ENCODE assay signal across 27 mouse cellular contexts in the genomic region with DNA sequence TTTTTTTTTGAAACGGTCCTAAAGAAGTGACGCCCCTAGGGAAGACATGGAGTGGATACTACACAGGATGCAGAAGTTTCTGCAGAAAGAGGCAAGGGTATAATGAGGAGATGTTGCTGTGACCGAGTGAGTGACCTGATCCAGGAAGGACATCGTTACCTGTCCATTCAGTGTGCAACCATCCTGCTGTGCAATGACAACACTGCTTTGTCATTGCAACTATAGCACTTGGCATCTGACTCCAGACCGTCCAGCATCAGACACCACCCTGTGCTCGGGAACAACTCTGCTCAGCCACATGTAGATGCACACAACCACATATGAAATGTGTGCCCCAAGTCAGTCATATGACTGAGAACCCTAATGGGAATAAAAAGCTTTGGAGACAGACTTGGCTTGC.
"Had no signal": no experiment of that assay in that cellular context is flagged by ENCODE, and none has a peak within 500 bp of the region (broad histone marks: within the 10 kb centered on the region; RNA-seq: fewer than 3 reads in every experiment).

No protein-coding gene starts in this region.

- ATAC-seq: hindbrain, embryonic 16.5 days; inflammation-experienced regulatory T-cells, adult 6 months; intestine, embryonic 15.5 days; intestine, postnatal 0 days; liver, embryonic 12.5 days had no signal

- H3K9ac ChIP-seq: heart, embryonic 12.5 days; hindbrain, embryonic 12.5 days; hindbrain, embryonic 14.5 days; intestine, embryonic 15.5 days; limb, embryonic 13.5 days; limb, embryonic 15.5 days; liver, embryonic 12.5 days; liver, embryonic 14.5 days had no signal

- H3K27ac ChIP-seq: gastrocnemius, adult 2 months; heart, embryonic 10.5 days; hindbrain, embryonic 10.5 days; hindbrain, embryonic 12.5 days; hindbrain, embryonic 14.5 days; intestine, embryonic 15.5 days; layer of hippocampus, adult 2 months; left cerebral cortex, adult 2 months; limb, embryonic 13.5 days; limb, embryonic 15.5 days; liver, embryonic 12.5 days; liver, embryonic 14.5 days had no signal

- DNase-seq: gastrocnemius, adult 2 months; gastrocnemius, postnatal 10 days; gastrocnemius, postnatal 25 days; heart, adult 18-20 months; heart, postnatal 10 days; heart, postnatal 4 days; kidney, adult 18-20 months; kidney, adult 8-10 months; kidney, postnatal 10 days; kidney, postnatal 25 days; kidney, postnatal 4 days; left cerebral cortex, postnatal 4 days had no signal

- H3K36me3 ChIP-seq: heart, embryonic 10.5 days; heart, embryonic 12.5 days; hindbrain, embryonic 10.5 days; hindbrain, embryonic 12.5 days; intestine, embryonic 15.5 days; limb, embryonic 13.5 days; limb, embryonic 15.5 days; liver, embryonic 12.5 days had no signal

- H3K4me3 ChIP-seq: gastrocnemius, adult 2 months; heart, embryonic 10.5 days; heart, embryonic 12.5 days; hindbrain, embryonic 10.5 days; hindbrain, embryonic 12.5 days; intestine, embryonic 15.5 days; layer of hippocampus, adult 2 months; left cerebral cortex, adult 2 months; limb, embryonic 13.5 days; limb, embryonic 15.5 days; liver, embryonic 12.5 days had no signal

- H3K9me3 ChIP-seq: heart, embryonic 10.5 days; hindbrain, embryonic 12.5 days; intestine, embryonic 15.5 days; limb, embryonic 13.5 days; limb, embryonic 15.5 days; liver, embryonic 12.5 days had no signal

- H3K4me1 ChIP-seq: heart, embryonic 10.5 days; heart, embryonic 12.5 days; hindbrain, embryonic 10.5 days; hindbrain, embryonic 12.5 days; intestine, embryonic 15.5 days; limb, embryonic 13.5 days; liver, embryonic 12.5 days had no signal

- H3K27me3 ChIP-seq: heart, embryonic 12.5 days; hindbrain, embryonic 12.5 days; intestine, embryonic 15.5 days; limb, embryonic 13.5 days; limb, embryonic 15.5 days; liver, embryonic 12.5 days had no signal
